Mouse (Mus musculus) thymus, postnatal 36 days (tissue): ENCODE results near the gene Smim8.

Experiments used
- DNase-seq, 2 experiments: peaks; one replicate each; pipeline ENCODE4 v3.0.0; 2022; ENCODE audit warnings: mixed read lengths in 2 of 2

The Smim8 gene

DNA sequence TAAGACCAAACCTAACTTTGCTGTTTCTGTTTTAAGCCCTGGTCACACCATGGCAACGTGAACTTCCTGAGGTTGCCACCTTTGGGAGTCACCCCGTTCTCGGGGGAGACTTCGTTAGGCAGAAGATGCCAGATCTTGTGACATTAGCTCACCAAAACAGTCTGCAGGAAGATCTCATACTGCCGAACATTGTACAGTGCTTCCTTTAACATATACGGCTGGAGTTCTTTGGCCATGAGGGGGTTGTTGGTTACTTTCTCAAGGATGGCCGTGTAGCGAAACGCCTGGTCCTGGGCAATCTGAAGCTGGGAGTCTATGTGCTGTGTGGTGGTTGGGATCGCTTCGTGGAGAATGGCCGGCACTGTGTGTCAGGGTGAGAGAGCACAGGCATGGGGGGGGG lies 58.8 kb downstream of the Smim8 start:
- DNase-seq, result no peak
